Mouse (Mus musculus) T-helper 2 cell (primary cell): ENCODE measurements around the gene Olfr986.

Source experiments
- in situ Hi-C: fragments of 300-600 bp; cut with MboI, MseI; formaldehyde crosslinking; loops from one replicate; pipeline ENCODE4 v1.15.1; 2025; ENCODE audit warnings: high pct_unique_total_duplicates

The Olfr986 gene

DNA sequence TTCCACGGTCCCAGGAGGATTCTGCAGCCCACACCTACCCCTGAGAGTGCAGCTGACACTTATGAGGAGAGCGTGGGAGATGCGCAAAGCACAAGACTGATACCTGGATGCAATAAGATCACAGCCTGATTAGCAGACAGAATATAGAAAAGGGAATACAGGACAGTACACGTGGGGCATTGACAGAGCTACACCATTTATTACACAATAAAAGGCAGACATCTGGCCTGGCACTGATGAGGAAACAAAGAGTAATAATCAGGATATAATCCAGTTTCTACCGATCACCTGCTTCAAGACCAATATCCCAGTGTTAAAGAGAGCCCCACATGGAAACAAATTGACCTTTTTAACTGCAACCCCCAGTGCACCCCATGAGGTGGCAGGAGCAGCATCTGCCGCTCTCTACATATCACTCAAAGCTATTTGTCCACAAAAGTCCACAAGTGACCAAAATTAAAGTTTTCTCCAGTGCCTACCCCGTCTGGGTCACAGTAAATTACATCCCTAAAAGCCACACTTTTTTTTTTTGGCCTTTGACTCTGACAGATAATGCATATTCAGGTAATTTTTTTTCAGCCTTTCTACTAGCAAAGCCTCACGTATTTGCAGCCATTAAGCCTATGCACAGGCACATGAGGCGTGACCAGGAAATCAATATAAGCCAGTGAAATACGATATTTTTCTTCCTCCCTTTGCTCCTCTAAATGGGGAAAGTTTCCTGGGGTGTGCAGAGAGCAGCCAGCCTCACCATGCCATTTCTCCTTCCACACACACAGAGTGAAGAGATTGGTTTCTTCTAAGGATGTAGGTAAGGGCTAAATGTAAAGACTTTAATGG, 53.7 kb downstream of the Olfr986 start:
- in situ Hi-C loops, result loop anchor here (10.0 kb wide), 1 partner anchor 370 kb away; no protein-coding TSS in a partner anchor

DNA sequence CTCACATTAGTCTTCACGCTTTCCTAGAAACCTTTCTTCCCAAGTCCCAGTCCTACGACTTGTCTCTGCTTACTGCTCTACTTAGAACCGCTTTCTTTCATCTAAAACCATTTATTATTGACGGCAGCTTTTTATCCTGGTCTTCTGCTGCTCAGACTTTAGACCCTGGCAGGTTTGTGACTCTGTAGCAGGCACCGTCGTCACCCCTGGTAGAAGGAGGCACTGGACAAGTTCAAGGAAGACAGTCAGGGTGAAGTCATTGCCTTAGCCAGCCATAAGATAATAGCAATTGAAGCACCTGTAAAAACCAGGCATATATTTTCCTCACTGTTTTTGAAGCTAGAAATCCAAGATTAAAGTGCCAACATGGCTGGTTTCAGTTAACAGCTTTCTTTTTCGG, 54.5 kb downstream of the Olfr986 start:
- in situ Hi-C loops, result loop anchor here (10.0 kb wide), 1 partner anchor 370 kb away; no protein-coding TSS in a partner anchor
